Mouse (Mus musculus) CH12.LX (cell line): ENCODE measurements at regions not wholly inside any gene's neighbourhood (a gene's known extent, or its start where the extent isn't known, plus 50 kb on each side); places are given as distances from the start of the nearest gene placed in this dataset.

ENCODE experiments used
- DNase-seq: peaks from one replicate; pipeline ENCODE4 v3.0.0-alpha.2; 2013; ENCODE audit errors: extremely low read depth
- H3K27ac ChIP-seq: 2 replicates; pipeline ENCODE4 v1.5.1; 2012; ENCODE audit warnings: low read depth, mild to moderate bottlenecking, control low read depth, moderate library complexity; ENCODE audit not compliant: insufficient read depth
- H3K27me3 ChIP-seq: replicated peaks from 2 replicates; pipeline ENCODE3; 2012; ENCODE audit warnings: inconsistent platforms
- H3K36me3 ChIP-seq, 2 experiments: replicated peaks in 1 of 2; 2 replicates each; pipeline versions ENCODE3 to v1.6.1; 2012; ENCODE audit warnings: inconsistent platforms in 1 of 2, low read length in 1 of 2, mild to moderate bottlenecking in 1 of 2, mixed read lengths in 1 of 2, moderate library complexity in 1 of 2; ENCODE audit not compliant: control insufficient read depth in 1 of 2, insufficient read depth in 1 of 2
- H3K4me1 ChIP-seq, 2 experiments: 2 replicates each; pipeline ENCODE4 v1.6.1; 2012; ENCODE audit warnings: inconsistent platforms in 1 of 2, moderate library complexity in 1 of 2; ENCODE audit not compliant: insufficient read depth in 2 of 2, control insufficient read depth in 1 of 2
- H3K4me2 ChIP-seq: 2 replicates; pipeline ENCODE4 v1.6.1; 2012; ENCODE audit warnings: low read depth, mild to moderate bottlenecking, control low read depth; ENCODE audit not compliant: poor library complexity, insufficient read depth, severe bottlenecking
- H3K4me3 ChIP-seq, 3 experiments: fragments of 150-350 bp in 1 of 3; sonication (generic) in 1 of 3; replicated peaks in 1 of 3; 2 replicates each; pipeline versions ENCODE3 to v1.5.1; 2011 to 2012; ENCODE audit warnings: low read depth in 2 of 3, low read length in 2 of 3, mild to moderate bottlenecking in 2 of 3, moderate library complexity in 2 of 3, control low read depth in 1 of 3, improper control_type of control experiment in 1 of 3, inconsistent platforms in 1 of 3, mixed read lengths in 1 of 3; ENCODE audit not compliant: poor library complexity in 1 of 3
- H3K79me2 ChIP-seq: replicated peaks from 2 replicates; pipeline ENCODE4 v1.6.1; 2012; ENCODE audit warnings: mild to moderate bottlenecking, moderate library complexity; ENCODE audit not compliant: control insufficient read depth, poor library complexity, insufficient read depth, severe bottlenecking; ENCODE audit errors: extremely low read depth
- H3K9ac ChIP-seq: 2 replicates; pipeline ENCODE4 v1.6.1; 2012; ENCODE audit warnings: low read depth, mild to moderate bottlenecking, control low read depth, moderate library complexity; ENCODE audit not compliant: insufficient read depth
- H3K9me3 ChIP-seq: replicated peaks from 2 replicates; pipeline ENCODE3; 2012; ENCODE audit warnings: low read length, inconsistent platforms, mixed read lengths
- CHD1 ChIP-seq: IDR thresholded peaks from 2 replicates; pipeline ENCODE4 v1.6.1; 2012; ENCODE audit warnings: low read depth, low read length, improper control_type of control experiment, inconsistent platforms
- E2F4 ChIP-seq: IDR thresholded peaks from 2 replicates; pipeline ENCODE4 v1.6.1; 2011; ENCODE audit warnings: low read depth, low read length, improper control_type of control experiment; ENCODE audit not compliant: insufficient replicate concordance
- ELF1 ChIP-seq: IDR thresholded peaks from 2 replicates; pipeline ENCODE4 v1.6.1; 2014; ENCODE audit warnings: low read depth, mild to moderate bottlenecking, inconsistent platforms, low read length, improper control_type of control experiment
- EP300 ChIP-seq: IDR thresholded peaks from 2 replicates; pipeline ENCODE4 v1.6.1; 2011; ENCODE audit warnings: low read length, improper control_type of control experiment
- ETS1 ChIP-seq: conservative IDR thresholded peaks from 2 replicates; pipeline ENCODE4 v1.6.1; 2012; ENCODE audit warnings: low read depth, mild to moderate bottlenecking, inconsistent platforms, low read length, improper control_type of control experiment, moderate library complexity
- HCFC1 ChIP-seq: IDR thresholded peaks from 2 replicates; pipeline ENCODE4 v1.6.1; 2012; ENCODE audit warnings: low read depth, mild to moderate bottlenecking, inconsistent platforms, low read length, improper control_type of control experiment
- IRF4 ChIP-seq: IDR thresholded peaks from 2 replicates; pipeline ENCODE4 v1.6.1; 2014; ENCODE audit warnings: low read depth, mild to moderate bottlenecking, inconsistent platforms, low read length, improper control_type of control experiment
- JUN ChIP-seq: IDR thresholded peaks from 2 replicates; pipeline ENCODE4 v1.6.1; 2011; ENCODE audit warnings: low read depth, mild to moderate bottlenecking, low read length, improper control_type of control experiment, moderate library complexity; ENCODE audit not compliant: insufficient read depth
- KAT2A ChIP-seq: IDR thresholded peaks from 2 replicates; pipeline ENCODE4 v1.6.1; 2012; ENCODE audit warnings: low read length, improper control_type of control experiment, inconsistent platforms; ENCODE audit not compliant: insufficient replicate concordance
- MAFK ChIP-seq: IDR thresholded peaks from 2 replicates; pipeline ENCODE4 v1.6.1; 2011; ENCODE audit warnings: low read length, improper control_type of control experiment; ENCODE audit not compliant: insufficient replicate concordance
- MAX ChIP-seq: IDR thresholded peaks from 2 replicates; pipeline ENCODE4 v1.6.1; 2011; ENCODE audit warnings: low read length, improper control_type of control experiment
- MEF2A ChIP-seq: IDR thresholded peaks from 2 replicates; pipeline ENCODE4 v1.6.1; 2014; ENCODE audit warnings: low read depth, mild to moderate bottlenecking, inconsistent platforms, low read length, improper control_type of control experiment, borderline replicate concordance
- MXI1 ChIP-seq: IDR thresholded peaks from 2 replicates; pipeline ENCODE4 v1.6.1; 2011; ENCODE audit warnings: mild to moderate bottlenecking, low read depth, low read length, improper control_type of control experiment
- MYC ChIP-seq: IDR thresholded peaks from 2 replicates; pipeline ENCODE4 v1.6.1; 2011; ENCODE audit warnings: low read depth, mild to moderate bottlenecking, improper control_type of control experiment, low read length
- NELFE ChIP-seq: IDR thresholded peaks from 2 replicates; pipeline ENCODE4 v1.6.1; 2011; ENCODE audit warnings: low read depth, low read length, improper control_type of control experiment
- PAX5 ChIP-seq: IDR thresholded peaks from 2 replicates; pipeline ENCODE4 v1.6.1; 2012; ENCODE audit warnings: low read length, inconsistent platforms, mixed read lengths
- RCOR1 ChIP-seq: conservative IDR thresholded peaks from 2 replicates; pipeline ENCODE4 v1.6.1; 2012; ENCODE audit warnings: low read depth, mild to moderate bottlenecking, inconsistent platforms, low read length, improper control_type of control experiment
- SIN3A ChIP-seq: IDR thresholded peaks from 2 replicates; pipeline ENCODE4 v1.6.1; 2012; ENCODE audit warnings: low read length, improper control_type of control experiment, inconsistent platforms
- UBTF ChIP-seq: IDR thresholded peaks from 2 replicates; pipeline ENCODE4 v1.6.1; 2012; ENCODE audit warnings: low read depth, mild to moderate bottlenecking, inconsistent platforms, low read length, improper control_type of control experiment, moderate library complexity
- USF1 ChIP-seq: IDR thresholded peaks from 2 replicates; pipeline ENCODE4 v1.6.1; 2014; ENCODE audit warnings: low read depth, mild to moderate bottlenecking, inconsistent platforms, low read length, improper control_type of control experiment
- USF2 ChIP-seq: conservative IDR thresholded peaks from 2 replicates; pipeline ENCODE4 v1.6.1; 2011; ENCODE audit warnings: low read depth, low read length, improper control_type of control experiment
- ZC3H11A ChIP-seq: IDR thresholded peaks from 2 replicates; pipeline ENCODE4 v1.6.1; 2012; ENCODE audit warnings: low read depth, mild to moderate bottlenecking, inconsistent platforms, low read length, improper control_type of control experiment
- ZKSCAN1 ChIP-seq: IDR thresholded peaks from 2 replicates; pipeline ENCODE4 v1.6.1; 2012; ENCODE audit warnings: low read depth, inconsistent platforms, low read length, improper control_type of control experiment, borderline replicate concordance
- ZMIZ1 ChIP-seq: IDR thresholded peaks from 2 replicates; pipeline ENCODE4 v1.6.1; 2012; ENCODE audit warnings: low read depth, mild to moderate bottlenecking, inconsistent platforms, low read length, improper control_type of control experiment
- dilution Hi-C: fragments of 300-500 bp; cut with MboI; formaldehyde crosslinking; loops from 2 replicates; pipeline ENCODE4 v1.14.3; 2020; ENCODE audit warnings: low sequenced_read_pairs; ENCODE audit not compliant: extremely low pct_unique_long_range_greater_than_20kb, extremely low pct_ligation_motif_present
- in situ Hi-C: fragments of 300-500 bp; cut with MboI; formaldehyde crosslinking; loops from 3 replicates; pipeline ENCODE4 v1.14.3; 2019; ENCODE audit warnings: low sequenced_read_pairs, low pct_ligation_motif_present, low pct_unique_long_range_greater_than_20kb, mixed read lengths

DNA sequence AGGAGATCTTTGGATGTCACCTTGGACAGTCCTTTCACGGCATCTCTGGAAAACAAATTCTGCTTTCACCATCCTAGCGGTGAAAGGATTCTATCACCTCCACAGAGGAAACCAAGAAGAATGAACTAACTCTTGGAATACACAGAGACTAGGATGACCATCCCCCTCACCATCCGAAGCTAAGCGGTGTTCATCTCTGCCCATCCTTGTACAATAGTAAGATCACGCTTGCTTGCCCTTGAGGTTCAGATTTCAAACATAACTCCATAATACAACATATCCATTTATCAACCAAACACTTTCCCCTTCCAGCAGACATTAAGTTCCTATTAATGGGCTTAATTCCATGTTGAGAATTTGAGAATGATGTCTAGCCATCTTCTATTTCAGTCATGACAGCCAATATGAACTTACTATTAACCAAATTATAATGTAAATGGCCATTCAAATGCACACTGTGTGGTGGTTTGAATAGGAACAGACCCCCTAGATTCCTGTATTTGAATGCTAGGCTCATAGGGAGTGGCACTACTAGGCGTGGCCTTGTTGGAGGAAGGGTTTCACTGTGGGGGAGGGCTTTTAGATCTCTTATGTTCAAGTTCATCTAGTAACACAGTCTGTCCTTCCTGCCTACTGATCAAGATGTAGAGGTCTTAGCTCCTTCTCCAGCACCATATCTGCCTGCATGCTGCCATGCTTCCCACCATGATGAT, 281.4 kb downstream of the Adamts20 start:
- Histone ChIP-seq H3K27me3 (no peaks in the 10 kb centered on the region), H3K4me1 (no peaks in the 10 kb centered on the region), H3K4me3 (no peak overlapping the region), H3K9ac (no peak overlapping the region), H3K36me3 (no peaks in the 10 kb centered on the region), H3K9me3 (peaks cover 8% of the 10 kb centered on the region), H3K27ac (no peak overlapping the region), H3K79me2 (no peaks in the 10 kb centered on the region), H3K4me2 (no peak overlapping the region)
- in situ Hi-C loops (no loop called here), dilution Hi-C loops (no loop called here)
- no peak for TF ChIP-seq EP300
- no peak for DNase-seq

DNA sequence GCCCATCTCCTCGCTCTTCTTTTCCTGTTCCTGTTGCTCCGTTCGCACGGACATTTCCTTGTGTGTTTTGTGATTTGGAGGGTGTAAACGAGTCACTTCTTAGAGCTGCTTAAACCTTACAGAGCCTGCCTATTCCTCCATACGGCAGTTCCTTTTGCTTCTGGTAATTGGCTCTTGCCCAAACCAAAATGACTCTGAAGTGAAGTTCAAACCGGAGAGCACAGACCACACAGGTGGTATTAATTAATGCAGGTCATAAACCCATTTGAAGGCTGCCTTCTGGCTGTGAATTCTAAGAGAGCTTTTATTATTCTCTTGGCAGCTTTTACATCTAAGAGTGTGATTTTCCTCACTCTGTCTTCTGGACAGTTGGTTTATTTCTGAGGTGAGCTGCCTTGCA, 291.1 kb downstream of the Adamts20 start:
- Histone ChIP-seq H3K4me1 (no peaks in the 10 kb centered on the region), H3K79me2 (no peaks in the 10 kb centered on the region), H3K9ac (no peak overlapping the region), H3K4me2 (no peak overlapping the region), H3K4me3 (no peak overlapping the region), H3K36me3 (no peaks in the 10 kb centered on the region), H3K27me3 (no peaks in the 10 kb centered on the region), H3K27ac (no peak overlapping the region), H3K9me3 (peaks cover 5% of the 10 kb centered on the region)
- no peak for TF ChIP-seq IRF4
- TF ChIP-seq RCOR1 = no peak
- TF ChIP-seq HCFC1 = no peak
- TF ChIP-seq ETS1 = no peak
- no peak for TF ChIP-seq E2F4
- TF ChIP-seq MAX = no peak
- DNase-seq = no peak
- dilution Hi-C loops (no loop called here), in situ Hi-C loops (no loop called here)

DNA sequence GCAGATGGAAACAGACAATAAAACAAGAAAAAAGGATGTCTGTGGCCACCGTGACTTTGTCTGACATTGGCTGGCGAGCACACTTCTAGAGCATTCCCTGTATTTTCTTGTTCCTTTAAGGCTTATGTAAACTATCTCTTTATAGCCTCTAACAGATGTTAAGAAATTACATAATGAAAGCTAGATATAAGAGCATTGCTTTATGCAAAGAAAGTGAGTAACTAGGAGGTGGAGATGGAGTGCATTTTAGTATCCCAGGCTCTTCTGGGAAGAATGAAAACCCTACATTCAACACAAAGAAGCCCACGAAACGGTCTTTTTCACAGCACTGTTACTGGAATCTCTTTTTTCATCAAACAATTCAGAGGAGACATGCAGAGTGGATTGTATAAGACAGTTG, 304.4 kb downstream of the Adamts20 start:
- Histone ChIP-seq H3K79me2 (no peaks in the 10 kb centered on the region), H3K27me3 (no peaks in the 10 kb centered on the region), H3K9me3 (peaks cover 12% of the 10 kb centered on the region), H3K27ac (no peak overlapping the region), H3K4me2 (no peak overlapping the region), H3K4me3 (no peak overlapping the region), H3K36me3 (no peaks in the 10 kb centered on the region), H3K4me1 (no peaks in the 10 kb centered on the region), H3K9ac (no peak overlapping the region)
- no peak for TF ChIP-seq ZMIZ1
- TF ChIP-seq MEF2A = no peak
- no peak for TF ChIP-seq RCOR1
- TF ChIP-seq ZC3H11A = no peak
- TF ChIP-seq USF1 = no peak
- TF ChIP-seq ZKSCAN1 = no peak
- no peak for TF ChIP-seq MXI1
- no peak for TF ChIP-seq MAFK
- TF ChIP-seq EP300 = no peak
- no peak for TF ChIP-seq CHD1
- no peak for TF ChIP-seq PAX5
- TF ChIP-seq JUN = no peak
- no peak for TF ChIP-seq NELFE
- no peak for TF ChIP-seq ELF1
- TF ChIP-seq UBTF = no peak
- no peak for TF ChIP-seq USF2
- TF ChIP-seq SIN3A = no peak
- no peak for TF ChIP-seq KAT2A
- no peak for TF ChIP-seq MYC
- in situ Hi-C loops = no loop called here
- DNase-seq = no peak
- dilution Hi-C loops = no loop called here
